Mouse (Mus musculus) skeletal muscle tissue, adult 2 months (tissue): Measurements from ENCODE around the gene Sez6.

Experiments
- DNase-seq: peaks from one replicate; pipeline ENCODE4 v3.0.0-alpha.2; 2012; ENCODE audit warnings: low read depth, low spot score

Sez6 gene

DNA sequence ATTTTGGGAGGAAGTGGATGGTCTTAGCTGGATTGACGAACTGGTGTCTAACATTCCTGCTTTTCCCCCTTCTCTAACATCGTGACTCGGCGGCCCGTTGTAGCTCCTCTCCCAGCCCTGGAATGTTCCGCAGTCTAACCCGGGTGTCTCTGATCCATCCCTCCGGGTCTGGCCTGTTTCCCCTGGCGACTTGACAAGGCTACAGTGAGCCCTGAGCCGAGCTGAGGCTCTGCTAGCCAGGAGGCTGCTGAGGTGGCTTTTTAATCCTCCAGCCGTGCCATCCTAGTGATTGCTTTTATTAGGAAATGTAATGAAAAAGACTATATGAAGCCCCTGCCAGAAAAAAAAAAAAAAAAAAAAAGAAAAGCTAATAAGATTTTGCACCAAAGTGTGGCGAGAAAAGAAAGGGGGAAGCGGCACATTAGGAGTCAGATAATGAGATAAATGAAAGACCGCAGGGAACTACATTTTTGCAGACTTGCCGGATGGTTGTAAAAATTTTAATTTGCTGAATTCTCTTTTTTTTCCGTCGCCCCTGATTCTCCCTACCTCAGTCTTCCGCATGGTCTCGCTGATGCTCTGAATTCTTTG lies 24.4 kb upstream of the Sez6 start:
- DNase-seq = no peak

DNA sequence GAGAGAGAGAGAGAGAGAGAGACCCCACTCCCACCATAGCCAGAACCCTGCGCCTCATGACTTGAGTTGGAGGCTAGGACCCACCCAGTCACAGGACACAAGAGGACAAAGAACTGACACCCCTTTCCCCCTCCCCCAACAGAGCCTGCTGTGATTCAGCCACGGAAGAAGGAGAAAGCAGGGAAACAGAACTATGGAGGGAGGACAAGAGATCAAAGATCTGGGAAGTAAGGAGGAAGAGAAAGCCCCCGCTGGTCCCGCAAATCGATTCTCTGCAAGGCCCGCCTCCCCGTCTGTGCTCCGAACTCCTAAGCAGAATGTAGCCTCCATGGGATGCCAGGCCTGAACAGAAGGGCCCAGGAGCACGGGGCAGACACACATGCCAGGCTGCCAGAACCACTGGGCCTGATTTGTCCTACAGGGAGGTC lies 23.8 kb upstream of the Sez6 start:
- no peak for DNase-seq

- no peak for DNase-seq
Observed at GRCm38 (mm10) chr11:77908468-77908867, 22.1 kb upstream of the Sez6 start.

DNA sequence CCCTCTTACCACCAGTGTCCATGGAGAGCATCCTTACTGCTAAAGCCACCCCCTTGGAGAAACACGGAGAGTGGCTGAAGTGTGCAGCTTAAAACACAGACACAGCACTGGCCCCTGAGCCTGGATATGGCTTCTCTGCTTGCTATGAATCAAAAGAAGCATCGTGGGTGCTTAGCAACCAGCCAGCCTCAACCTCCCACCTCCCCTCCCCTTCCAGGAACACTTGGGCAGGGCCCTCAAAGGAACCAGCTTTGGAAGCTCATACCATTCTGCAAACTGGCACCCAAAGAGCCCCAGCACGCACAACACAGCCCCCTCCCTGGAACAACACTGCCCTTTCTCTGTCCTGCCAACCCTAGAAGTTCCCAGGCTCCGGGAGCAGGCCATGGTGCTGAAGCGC lies 21.2 kb upstream of the Sez6 start:
- no peak for DNase-seq

GRCm38 (mm10) chr11:77909776-77910175 lies 20.8 kb upstream of the Sez6 start:
- DNase-seq = no peak

DNA sequence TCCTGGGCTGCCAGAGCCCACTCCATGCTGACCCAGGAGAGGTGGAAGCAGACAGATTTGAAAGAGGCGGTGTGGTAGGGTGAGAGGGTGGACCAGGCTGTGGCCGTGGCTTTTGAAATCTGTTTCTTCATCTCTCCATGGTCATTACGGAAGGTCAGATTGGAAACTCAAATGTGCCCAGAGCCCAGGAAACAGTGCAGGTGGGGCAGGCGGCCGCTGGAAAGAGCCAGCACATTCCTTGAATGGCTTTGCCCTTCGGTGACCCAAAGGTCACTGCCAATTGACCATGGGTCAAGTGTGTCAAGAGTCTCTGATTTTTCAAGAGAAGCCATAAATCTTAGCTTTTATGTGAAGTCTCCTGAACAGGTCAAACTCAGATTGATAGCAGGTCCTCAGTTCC lies 17.1 kb upstream of the Sez6 start:
- DNase-seq = no peak

DNA sequence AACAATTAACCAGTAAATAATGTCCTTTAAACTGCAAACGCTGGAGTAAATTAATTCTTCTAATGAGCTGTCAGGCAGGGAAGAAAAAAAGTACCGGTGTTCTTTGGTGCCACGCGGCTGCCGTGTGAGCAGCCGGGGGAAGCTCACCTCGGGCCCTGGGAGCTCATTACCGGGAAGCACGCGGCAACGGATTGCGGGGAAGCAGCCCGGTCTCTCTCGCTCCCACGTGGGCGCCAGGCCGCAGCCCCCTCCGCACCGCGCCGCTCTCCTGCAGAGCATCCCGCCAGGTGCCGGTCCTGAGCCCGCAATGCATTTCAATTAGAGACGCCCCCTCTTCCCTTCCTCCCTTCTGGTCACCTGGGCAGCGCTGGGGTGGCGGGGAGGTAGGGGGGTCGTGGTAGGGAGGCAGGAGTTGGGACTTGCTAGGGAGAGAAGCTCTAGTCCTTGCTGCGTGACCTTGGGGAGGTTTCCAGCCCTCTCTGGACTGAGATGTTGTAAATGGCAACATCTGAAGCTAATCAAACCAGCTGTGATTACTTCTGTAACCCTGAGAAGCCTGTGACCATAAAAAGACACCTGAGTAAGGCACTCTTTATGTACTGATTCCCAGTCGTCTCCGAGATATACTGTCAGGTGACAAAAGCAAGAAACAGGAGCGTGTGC lies 15.9 kb upstream of the Sez6 start:
- DNase-seq = no peak

- no peak for DNase-seq
Observed at GRCm38 (mm10) chr11:77916741-77917140, 13.9 kb upstream of the Sez6 start.

GRCm38 (mm10) chr11:77917166-77917565 lies 13.4 kb upstream of the Sez6 start:
- DNase-seq = no peak

GRCm38 (mm10) chr11:77923285-77923684 lies 7.3 kb upstream of the Sez6 start:
- DNase-seq = no peak

- no peak for DNase-seq
Observed at GRCm38 (mm10) chr11:77925836-77926657, 4.6 kb upstream of the Sez6 start.

DNA sequence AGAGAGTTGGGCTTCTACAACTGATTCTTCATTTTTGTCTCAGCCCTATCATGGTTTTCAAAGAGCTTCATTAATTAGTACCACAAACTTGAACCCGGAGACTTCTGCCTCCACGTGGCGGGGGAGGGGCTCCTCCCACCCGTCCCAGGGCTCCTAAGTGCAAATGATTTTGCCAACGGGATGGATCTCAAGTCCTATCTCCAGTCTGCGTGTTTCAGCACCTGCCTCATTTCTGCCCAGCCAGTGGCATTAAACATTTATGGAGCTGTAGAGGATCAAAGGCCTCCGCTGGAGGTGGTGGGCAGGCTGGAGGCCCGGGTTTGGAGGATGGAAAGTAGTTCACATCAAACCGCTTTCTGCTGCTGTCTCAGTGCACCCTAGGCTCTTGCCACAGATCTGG lies 3.9 kb upstream of the Sez6 start:
- DNase-seq = no peak

GRCm38 (mm10) chr11:77927837-77928236 lies 2.8 kb upstream of the Sez6 start:
- no peak for DNase-seq

DNA sequence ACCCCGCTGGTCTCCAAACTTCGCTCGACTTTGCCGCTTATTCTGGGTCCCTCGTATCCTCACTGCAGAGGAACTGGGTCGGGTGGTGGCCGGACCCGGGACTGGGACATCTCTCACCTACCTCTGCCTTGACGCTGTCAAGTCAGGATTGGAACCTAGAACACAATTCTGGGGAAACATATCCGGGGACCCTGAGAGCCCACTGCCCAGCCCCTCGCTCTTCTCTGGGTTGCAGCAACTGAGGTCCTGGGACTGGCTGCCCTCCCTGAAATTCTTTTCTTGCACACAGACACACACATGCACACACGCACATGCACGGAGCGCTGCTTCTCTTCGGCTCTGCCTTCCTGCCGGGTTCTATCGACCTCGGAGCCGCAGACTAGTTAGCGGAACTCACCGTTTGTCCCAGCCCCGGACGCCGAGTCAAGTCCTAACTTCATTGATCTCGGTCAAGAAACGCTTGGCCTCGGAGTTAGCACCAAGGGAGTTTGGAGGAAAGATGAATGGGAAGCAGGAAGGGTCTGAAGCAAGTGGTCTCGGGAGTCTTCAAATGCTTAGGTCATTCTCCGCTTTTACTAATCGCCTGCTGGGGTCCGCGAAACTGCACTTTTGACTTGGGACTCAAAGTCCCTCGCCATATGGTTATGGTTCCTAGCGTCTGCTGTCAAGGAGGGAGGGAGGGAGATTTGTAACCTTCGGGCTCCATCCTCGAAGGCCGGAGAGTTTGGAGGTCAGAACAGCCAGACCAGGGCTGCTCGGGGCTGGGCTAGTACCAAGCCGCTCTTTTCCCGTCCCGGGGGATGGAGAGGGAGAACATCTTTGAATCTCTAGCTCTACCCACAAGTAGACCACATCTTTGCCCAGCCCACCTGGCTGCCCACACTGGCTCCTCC lies 1.2 kb downstream of the Sez6 start:
- DNase-seq = no peak

DNA sequence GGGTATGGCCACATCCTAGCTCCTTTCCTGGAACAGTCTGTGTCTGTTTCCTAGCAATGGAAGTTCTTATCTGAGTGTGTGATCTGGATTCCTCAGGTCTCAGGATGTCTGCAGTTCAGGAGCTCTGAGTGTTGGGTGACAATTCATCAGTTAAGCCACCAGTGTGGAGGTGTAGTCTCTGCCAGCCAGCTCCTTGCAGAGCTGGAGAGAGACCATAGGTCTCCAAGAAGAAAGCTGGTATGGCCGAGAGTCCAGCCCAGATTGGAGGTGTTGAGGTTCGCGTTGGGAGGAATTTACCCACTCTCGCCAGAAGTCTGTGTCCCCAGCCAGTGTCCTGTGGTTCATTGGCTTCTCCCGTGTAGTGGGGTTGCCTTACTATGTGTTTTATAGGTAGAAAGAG lies 2.0 kb downstream of the Sez6 start:
- no peak for DNase-seq

DNA sequence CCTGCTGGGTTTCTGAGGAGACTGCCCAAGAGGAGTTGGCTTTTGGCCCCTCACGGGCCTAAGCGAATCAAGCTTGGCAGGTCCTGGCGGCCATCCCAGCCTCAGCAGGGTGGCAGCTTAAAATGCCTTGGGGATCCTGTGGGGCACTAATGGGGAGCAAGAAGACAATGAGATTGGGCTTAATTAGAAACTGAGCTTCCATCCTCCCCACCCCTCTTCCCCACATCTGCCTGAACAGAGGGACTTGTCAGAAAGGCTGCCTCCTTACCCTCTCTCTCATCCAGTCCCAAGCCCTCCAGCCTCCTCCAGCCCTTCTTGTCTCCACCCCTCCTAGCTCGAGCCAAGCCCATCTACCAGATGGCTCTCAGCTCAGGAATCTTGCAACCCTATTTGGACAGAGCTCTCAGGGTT lies 3.5 kb downstream of the Sez6 start:
- no peak for DNase-seq

GRCm38 (mm10) chr11:77934568-77935311 lies 4.1 kb downstream of the Sez6 start:
- no peak for DNase-seq

DNA sequence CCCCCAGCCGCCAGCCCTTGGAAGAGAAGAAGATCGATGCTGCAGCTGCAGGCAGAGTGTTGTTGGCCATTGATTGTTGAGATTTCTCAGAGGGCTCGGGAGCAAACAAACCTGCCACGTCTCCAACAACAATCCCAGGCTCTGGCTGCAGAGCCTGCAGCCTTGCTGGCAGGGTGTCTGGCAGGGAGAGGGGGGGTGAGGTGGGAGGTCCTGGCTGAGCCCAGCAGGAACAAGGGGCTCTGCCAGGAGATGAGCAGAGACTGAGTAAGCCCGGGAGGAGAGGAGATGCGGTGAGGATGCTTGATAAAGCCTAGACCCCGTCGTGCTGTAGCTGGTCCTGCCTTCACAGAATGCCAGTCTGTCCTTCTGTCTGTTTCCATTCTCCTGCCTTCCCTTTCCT lies 6.2 kb downstream of the Sez6 start:
- no peak for DNase-seq

GRCm38 (mm10) chr11:77937649-77938410 lies 7.2 kb downstream of the Sez6 start:
- no peak for DNase-seq

GRCm38 (mm10) chr11:77942230-77942629 lies 11.6 kb downstream of the Sez6 start:
- no peak for DNase-seq
